Mouse (Mus musculus): Measurements from ENCODE around the gene Majin.

Majin gene

DNA sequence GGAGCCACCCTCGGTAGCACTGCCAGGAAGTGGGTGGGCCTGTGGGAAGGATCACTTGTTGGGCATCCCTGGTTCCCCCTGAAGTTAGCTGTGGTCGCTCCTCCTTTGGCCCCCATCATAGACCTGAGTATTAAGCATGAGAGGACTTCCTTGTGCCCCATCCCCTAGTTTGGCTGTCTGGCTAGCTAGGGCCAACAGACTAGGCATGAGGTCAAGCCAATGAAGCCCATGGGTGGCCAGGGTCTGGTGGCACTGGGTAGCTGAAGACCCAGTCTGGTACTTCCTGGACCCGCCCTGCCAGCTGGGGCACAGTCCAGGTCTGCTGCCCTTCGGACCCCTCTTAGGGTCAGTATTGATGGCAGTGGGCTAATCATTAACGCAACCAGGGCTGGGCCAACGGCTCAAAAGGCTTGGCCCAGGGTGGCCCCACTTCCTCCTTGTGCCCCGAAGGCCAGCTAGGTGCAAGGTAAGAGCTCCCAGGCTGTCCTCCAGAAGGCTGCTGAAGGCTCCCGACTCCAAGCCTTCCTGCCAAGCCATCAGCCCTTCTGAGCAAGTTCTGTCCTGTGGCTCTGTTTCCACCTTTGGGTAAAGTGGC is 78.7 kb downstream of the Majin start:
- DNase-seq (ENCODE audit: low read depth) = no peak

- no peak for DNase-seq (ENCODE audit: low read depth)
These were observed 80.0 kb downstream of the Majin start for GRCm38 (mm10) chr19:6264200-6264599.

DNA sequence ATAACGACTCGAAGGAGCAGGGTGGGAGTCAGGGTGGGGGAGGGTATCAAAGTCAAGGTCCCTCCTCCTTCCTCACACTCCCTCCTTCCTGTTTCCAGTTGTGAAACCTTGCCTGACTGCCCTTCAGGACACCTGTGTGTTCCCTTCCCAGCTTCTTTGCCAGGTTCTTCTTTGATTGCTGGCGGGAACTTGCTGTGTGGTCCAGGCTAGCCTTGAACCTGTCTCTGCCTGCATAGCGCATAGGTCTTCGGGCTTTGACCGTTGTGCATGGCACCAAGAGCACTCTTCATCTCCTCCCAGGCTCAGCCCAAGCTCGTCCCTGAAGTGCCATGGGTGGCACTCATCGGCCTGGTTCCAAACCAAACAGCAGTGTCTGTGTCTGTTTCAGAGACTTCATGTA is 80.8 kb downstream of the Majin start:
- DNase-seq (ENCODE audit: low read depth) = no peak

DNA sequence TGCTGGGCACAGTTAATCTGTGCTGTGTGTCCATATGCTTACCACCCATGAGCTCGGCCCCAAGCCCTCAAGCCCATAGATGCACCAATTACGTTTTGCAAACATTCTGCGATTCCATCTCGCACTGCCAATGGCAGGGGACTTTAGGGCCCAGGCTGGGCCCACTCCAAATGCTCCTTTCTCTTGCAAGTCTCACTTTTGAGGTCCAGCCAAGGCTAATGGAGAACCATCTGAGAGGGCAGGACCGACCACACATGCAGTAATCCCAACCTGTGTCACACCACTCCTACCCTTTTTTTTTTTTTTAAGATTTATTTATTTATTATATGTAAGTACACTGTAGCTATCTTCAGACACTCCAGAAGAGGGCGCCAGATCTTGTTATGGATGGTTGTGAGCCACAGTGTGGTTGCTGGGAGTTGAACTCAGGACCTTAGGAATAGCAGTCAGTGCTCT is 81.6 kb downstream of the Majin start:
- no peak for DNase-seq (ENCODE audit: low read depth)

GRCm38 (mm10) chr19:6267306-6268169 is 83.3 kb downstream of the Majin start:
- DNase-seq (ENCODE audit: low read depth) = no peak

DNA sequence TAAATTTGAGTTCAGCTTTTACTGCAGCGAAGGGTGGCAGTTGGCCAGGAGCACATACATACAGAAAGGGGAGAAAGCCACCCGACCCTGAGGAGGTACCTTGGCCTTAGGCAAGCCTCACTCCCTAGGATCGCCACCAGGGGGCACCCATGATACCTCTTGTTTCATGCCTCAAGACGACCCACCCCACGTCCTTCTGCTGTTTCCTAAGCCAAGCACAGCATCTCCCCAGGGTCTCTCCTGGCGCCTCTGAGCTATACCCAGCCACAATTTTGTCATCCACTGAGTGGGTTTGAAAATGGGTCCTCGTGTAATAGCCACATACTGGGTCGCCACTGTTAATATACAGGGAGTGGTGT is 84.0 kb downstream of the Majin start:
- peak; percentile 94 for DNase-seq (ENCODE audit: low read depth)

DNA sequence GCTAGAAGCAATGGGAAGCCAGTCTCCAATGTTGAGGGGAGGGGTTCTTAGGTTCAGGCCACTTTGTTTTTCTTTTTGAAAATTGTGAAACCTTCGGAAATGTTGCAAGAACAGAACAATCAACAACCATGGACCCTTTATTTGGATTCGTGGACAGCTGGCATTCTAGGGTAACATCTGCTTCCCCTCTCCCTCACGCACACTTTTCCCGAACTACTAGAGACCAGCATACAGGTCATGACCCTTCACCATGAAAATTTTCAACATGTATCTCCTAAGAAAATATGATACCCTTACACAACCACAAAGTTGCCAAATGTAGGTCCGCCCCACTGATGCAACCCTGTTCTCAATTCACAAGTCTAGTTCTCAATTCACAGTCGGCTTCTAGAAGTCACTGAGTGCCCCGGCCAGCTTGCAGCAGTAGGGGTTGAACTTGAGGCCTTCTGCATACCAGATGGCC is 84.5 kb downstream of the Majin start:
- DNase-seq (ENCODE audit: low read depth) = no peak

GRCm38 (mm10) chr19:6269798-6270475 is 85.7 kb downstream of the Majin start:
- no peak for DNase-seq (ENCODE audit: low read depth)

- no peak for DNase-seq (ENCODE audit: low read depth)
These were observed 86.5 kb downstream of the Majin start for GRCm38 (mm10) chr19:6270661-6271060.

DNA sequence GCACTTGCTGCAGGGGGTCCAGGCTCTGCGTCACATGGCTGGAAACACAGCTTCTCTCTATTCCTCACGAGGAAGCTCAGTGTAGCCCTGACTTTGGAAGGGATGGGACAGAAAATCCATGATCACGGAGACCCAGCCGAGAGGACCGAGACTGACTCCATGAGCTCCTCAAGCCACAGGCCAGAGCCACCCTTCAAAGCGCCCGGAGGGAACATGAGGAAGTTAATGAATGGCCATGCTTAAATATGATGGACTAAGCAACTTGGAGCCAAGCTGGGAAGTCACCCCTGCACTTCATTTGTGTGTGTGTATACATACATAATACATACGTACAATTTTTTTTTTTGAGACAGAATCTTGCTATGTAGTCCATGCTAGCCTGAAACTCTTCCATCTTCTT is 87.0 kb downstream of the Majin start:
- DNase-seq (ENCODE audit: low read depth) = no peak

GRCm38 (mm10) chr19:6272053-6272452 is 87.9 kb downstream of the Majin start:
- DNase-seq (ENCODE audit: low read depth) = no peak

- DNase-seq (ENCODE audit: low read depth) = no peak
These were observed 88.5 kb downstream of the Majin start for GRCm38 (mm10) chr19:6272738-6273137.

- DNase-seq (ENCODE audit: low read depth) = no peak
These were observed 89.4 kb downstream of the Majin start for GRCm38 (mm10) chr19:6273592-6273991.

All from naive thymus-derived CD4-positive, alpha-beta T cell, adult 2 months (primary cell).